Mouse (Mus musculus) MEL (cell line): ENCODE data around the gene Amdhd2. TPM values are rescaled to one million over a fixed set of nuclear protein-coding genes. Genes with fewer than 3 reads are reported as not detected.

ENCODE experiments used
- DNase-seq: peaks from one replicate; pipeline ENCODE4 v3.0.0; 2011; ENCODE audit warnings: low read depth, low spot score
- H3K27ac ChIP-seq: 2 replicates; pipeline ENCODE4 v1.5.1; 2012; ENCODE audit warnings: low read depth, mild to moderate bottlenecking, control low read depth, low read length, moderate library complexity; ENCODE audit not compliant: control insufficient read depth
- H3K27me3 ChIP-seq, 2 experiments: fragments of 150-350 bp in 1 of 2; sonication (generic) in 1 of 2; 2 replicates each; pipeline ENCODE4 v1.6.1; 2012; ENCODE audit warnings: low read length in 2 of 2, mild to moderate bottlenecking in 2 of 2, improper control_type of control experiment in 1 of 2, moderate library complexity in 1 of 2; ENCODE audit not compliant: insufficient read depth in 2 of 2, control insufficient read depth in 1 of 2
- H3K36me3 ChIP-seq, 2 experiments: 2 replicates each; pipeline ENCODE4 v1.6.1; 2012 to 2014; ENCODE audit warnings: low read length in 2 of 2, improper control_type of control experiment in 1 of 2, inconsistent platforms in 1 of 2, mild to moderate bottlenecking in 1 of 2; ENCODE audit not compliant: insufficient read depth in 2 of 2, control insufficient read depth in 1 of 2
- H3K4me1 ChIP-seq, 2 experiments: fragments of 150-350 bp in 1 of 2; sonication (generic) in 1 of 2; 2 replicates each; pipeline ENCODE4 v1.6.1; 2012; ENCODE audit warnings: low read length in 2 of 2, improper control_type of control experiment in 1 of 2, mild to moderate bottlenecking in 1 of 2; ENCODE audit not compliant: insufficient read depth in 2 of 2, control insufficient read depth in 1 of 2
- H3K4me3 ChIP-seq, 2 experiments: fragments of 150-350 bp in 1 of 2; sonication (generic) in 1 of 2; 2 replicates each; pipeline ENCODE4 v1.5.1; 2012; ENCODE audit warnings: low read depth in 2 of 2, low read length in 2 of 2, mild to moderate bottlenecking in 2 of 2, moderate library complexity in 2 of 2, control low read depth in 1 of 2, improper control_type of control experiment in 1 of 2; ENCODE audit not compliant: control insufficient read depth in 1 of 2, insufficient read depth in 1 of 2
- H3K79me2 ChIP-seq: 2 replicates; pipeline ENCODE4 v1.6.1; 2012; ENCODE audit warnings: mild to moderate bottlenecking, low read length, moderate library complexity; ENCODE audit not compliant: control insufficient read depth, poor library complexity, insufficient read depth
- H3K9ac ChIP-seq: 2 replicates; pipeline ENCODE4 v1.6.1; 2012; ENCODE audit warnings: low read depth, mild to moderate bottlenecking, control low read depth, low read length, moderate library complexity; ENCODE audit not compliant: control insufficient read depth, poor library complexity, severe bottlenecking
- H3K9me3 ChIP-seq: fragments of 150-350 bp; sonication (generic); replicated peaks from 2 replicates; pipeline ENCODE4 v1.6.1; 2012; ENCODE audit warnings: mild to moderate bottlenecking, low read length, improper control_type of control experiment, moderate library complexity; ENCODE audit not compliant: insufficient read depth
- BHLHE40 ChIP-seq: IDR thresholded peaks from 2 replicates; pipeline ENCODE4 v1.6.1; 2012; ENCODE audit warnings: low read depth, mild to moderate bottlenecking, inconsistent platforms, low read length, improper control_type of control experiment, borderline replicate concordance
- CHD1 ChIP-seq: IDR thresholded peaks from 2 replicates; pipeline ENCODE4 v1.6.1; 2012; ENCODE audit warnings: low read depth, mild to moderate bottlenecking, inconsistent platforms, low read length, improper control_type of control experiment
- CHD2 ChIP-seq: IDR thresholded peaks from 2 replicates; pipeline ENCODE4 v1.6.1; 2011; ENCODE audit warnings: low read length, improper control_type of control experiment
- CTCF ChIP-seq, 3 experiments: IDR thresholded peaks in 2 of 3; conservative IDR thresholded peaks in 1 of 3; 2 replicates each; pipeline ENCODE4 v1.5.1; 2011 to 2012; ENCODE audit warnings: low read length in 3 of 3, low read depth in 2 of 3, mild to moderate bottlenecking in 2 of 3, improper control_type of control experiment in 1 of 3, inconsistent platforms in 1 of 3, mixed read lengths in 1 of 3, moderate library complexity in 1 of 3; ENCODE audit not compliant: control insufficient read depth in 1 of 3, insufficient read depth in 1 of 3, poor library complexity in 1 of 3, severe bottlenecking in 1 of 3
- E2F4 ChIP-seq: IDR thresholded peaks from 2 replicates; pipeline ENCODE4 v1.6.1; 2011; ENCODE audit warnings: low read depth, low read length, improper control_type of control experiment, borderline replicate concordance
- ELF1 ChIP-seq: IDR thresholded peaks from 2 replicates; pipeline ENCODE4 v1.6.1; 2014; ENCODE audit warnings: low read depth, mild to moderate bottlenecking, inconsistent platforms, low read length, improper control_type of control experiment, moderate library complexity
- EP300 ChIP-seq, 2 experiments: IDR thresholded peaks; 2 replicates each; pipeline ENCODE4 v1.6.1; 2011; ENCODE audit warnings: improper control_type of control experiment in 2 of 2, low read length in 2 of 2, low read depth in 1 of 2, mild to moderate bottlenecking in 1 of 2
- ETS1 ChIP-seq: IDR thresholded peaks from 2 replicates; pipeline ENCODE4 v1.6.1; 2012; ENCODE audit warnings: low read depth, mild to moderate bottlenecking, inconsistent platforms, low read length, improper control_type of control experiment, moderate library complexity
- GABPA ChIP-seq: IDR thresholded peaks from 2 replicates; pipeline ENCODE4 v1.6.1; 2012; ENCODE audit warnings: low read depth, mild to moderate bottlenecking, inconsistent platforms, low read length, improper control_type of control experiment, moderate library complexity
- GATA1 ChIP-seq: IDR thresholded peaks from 2 replicates; pipeline ENCODE4 v1.6.1; 2011; ENCODE audit warnings: low read depth, low read length, improper control_type of control experiment
- JUND ChIP-seq: IDR thresholded peaks from 2 replicates; pipeline ENCODE4 v1.6.1; 2011; ENCODE audit warnings: low read depth, mild to moderate bottlenecking, improper control_type of control experiment, low read length
- KAT2A ChIP-seq: conservative IDR thresholded peaks from 2 replicates; pipeline ENCODE4 v1.6.1; 2012; ENCODE audit warnings: low read depth, low read length, improper control_type of control experiment, inconsistent platforms
- MAFK ChIP-seq: IDR thresholded peaks from 2 replicates; pipeline ENCODE4 v1.6.1; 2011; ENCODE audit warnings: low read depth, mild to moderate bottlenecking, low read length, improper control_type of control experiment, borderline replicate concordance
- MAZ ChIP-seq: IDR thresholded peaks from 2 replicates; pipeline ENCODE4 v1.6.1; 2012; ENCODE audit warnings: low read depth, mild to moderate bottlenecking, inconsistent platforms, low read length, improper control_type of control experiment
- MXI1 ChIP-seq: IDR thresholded peaks from 2 replicates; pipeline ENCODE4 v1.6.1; 2011; ENCODE audit warnings: mild to moderate bottlenecking, low read depth, low read length, improper control_type of control experiment
- MYC ChIP-seq: IDR thresholded peaks from 2 replicates; pipeline ENCODE4 v1.6.1; 2011; ENCODE audit warnings: low read depth, mild to moderate bottlenecking, low read length, improper control_type of control experiment, moderate library complexity
- NELFE ChIP-seq: IDR thresholded peaks from 2 replicates; pipeline ENCODE4 v1.6.1; 2011; ENCODE audit warnings: low read depth, low read length, improper control_type of control experiment
- POLR2AphosphoS2 ChIP-seq: IDR thresholded peaks from 2 replicates; pipeline ENCODE4 v1.6.1; 2011; ENCODE audit warnings: low read length, improper control_type of control experiment
- POLR2AphosphoS5 ChIP-seq: IDR thresholded peaks from 2 replicates; pipeline ENCODE4 v1.6.1; 2012; ENCODE audit warnings: low read depth, borderline replicate concordance, mild to moderate bottlenecking, inconsistent platforms, low read length, moderate library complexity, mixed read lengths
- RAD21 ChIP-seq: IDR thresholded peaks from 2 replicates; pipeline ENCODE4 v1.6.1; 2011; ENCODE audit warnings: mild to moderate bottlenecking, low read depth, low read length, improper control_type of control experiment
- RCOR1 ChIP-seq: IDR thresholded peaks from 2 replicates; pipeline ENCODE4 v1.6.1; 2012; ENCODE audit warnings: low read depth, mild to moderate bottlenecking, inconsistent platforms, low read length, improper control_type of control experiment
- SMC3 ChIP-seq: IDR thresholded peaks from 2 replicates; pipeline ENCODE4 v1.6.1; 2011; ENCODE audit warnings: low read depth, low read length, improper control_type of control experiment
- TBP ChIP-seq: IDR thresholded peaks from 2 replicates; pipeline ENCODE4 v1.8.0; 2011; ENCODE audit warnings: low read depth, low read length, improper control_type of control experiment
- TCF12 ChIP-seq: IDR thresholded peaks from 2 replicates; pipeline ENCODE4 v1.6.1; 2014; ENCODE audit warnings: low read depth, mild to moderate bottlenecking, inconsistent platforms, low read length, improper control_type of control experiment, moderate library complexity
- UBTF ChIP-seq: IDR thresholded peaks from 2 replicates; pipeline ENCODE4 v1.6.1; 2012; ENCODE audit warnings: low read depth, mild to moderate bottlenecking, inconsistent platforms, low read length, improper control_type of control experiment, moderate library complexity, borderline replicate concordance; ENCODE audit not compliant: insufficient read depth
- USF1 ChIP-seq: IDR thresholded peaks from 2 replicates; pipeline ENCODE4 v1.6.1; 2014; ENCODE audit warnings: low read depth, mild to moderate bottlenecking, inconsistent platforms, low read length, improper control_type of control experiment, moderate library complexity
- ZNF384 ChIP-seq: IDR thresholded peaks from 2 replicates; pipeline ENCODE4 v1.6.1; 2012; ENCODE audit warnings: low read depth, mild to moderate bottlenecking, inconsistent platforms, low read length, improper control_type of control experiment
- polyA plus RNA-seq, 2 experiments: library from polyadenylated mRNA; stranded (reverse) in 1 of 2; unstranded in 1 of 2; fragments of >175 nt in 1 of 2; fragments of >200 nt in 1 of 2; gene quantifications; 2 replicates each; pipeline versions ENCODE4 v1.2.1 to v1.2.4; 2012; ENCODE audit warnings: low replicate concordance in 2 of 2, low read depth in 1 of 2; ENCODE audit not compliant: insufficient read length in 2 of 2, insufficient read depth in 1 of 2, missing spikeins in 1 of 2
- total RNA-seq: library from RNA; depleted of rRNA; stranded (reverse); fragments of 300-350 nt; gene quantifications from 2 replicates; pipeline ENCODE4 v1.2.3, GENCODE M21; 2012

Amdhd2 gene
- total and polyA plus RNA-seq, 3 experiments = 11.4 to 36.1 TPM; not detected in 1

DNA sequence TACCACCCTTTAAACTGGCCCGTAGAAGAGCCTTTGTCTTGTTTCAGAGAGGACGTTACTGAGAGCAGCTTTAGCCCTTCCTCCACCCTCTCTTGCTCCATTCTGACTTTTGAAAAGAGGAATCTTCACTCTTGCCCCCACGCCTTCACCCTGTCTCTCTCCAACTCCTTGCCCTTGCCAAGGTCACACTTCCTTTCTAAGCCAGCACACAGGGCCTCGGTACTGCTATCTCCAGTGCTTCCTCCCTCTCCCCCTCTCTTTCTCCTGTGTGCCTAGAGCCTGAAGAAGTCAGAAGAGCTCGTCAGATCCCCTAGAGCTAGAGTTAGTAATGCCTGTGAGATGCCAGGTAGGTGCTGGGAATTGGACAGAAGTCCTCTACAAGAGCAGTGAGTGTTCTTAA is 7.2 kb upstream of the Amdhd2 start (continued):
- TF ChIP-seq BHLHE40 (peak; percentile 46; the same call in 1 of the 2 replicates), ZNF384 (no peak), UBTF (no peak), JUND (no peak), TCF12 (0 out of 2 replicates have a peak, but pooled peaks have one; percentile 6), NELFE (peak; percentile 31; the same call in 1 of the 2 replicates), MXI1 (peak; percentile 60), CHD2 (no peak), TBP (no peak), ELF1 (no peak)

DNA sequence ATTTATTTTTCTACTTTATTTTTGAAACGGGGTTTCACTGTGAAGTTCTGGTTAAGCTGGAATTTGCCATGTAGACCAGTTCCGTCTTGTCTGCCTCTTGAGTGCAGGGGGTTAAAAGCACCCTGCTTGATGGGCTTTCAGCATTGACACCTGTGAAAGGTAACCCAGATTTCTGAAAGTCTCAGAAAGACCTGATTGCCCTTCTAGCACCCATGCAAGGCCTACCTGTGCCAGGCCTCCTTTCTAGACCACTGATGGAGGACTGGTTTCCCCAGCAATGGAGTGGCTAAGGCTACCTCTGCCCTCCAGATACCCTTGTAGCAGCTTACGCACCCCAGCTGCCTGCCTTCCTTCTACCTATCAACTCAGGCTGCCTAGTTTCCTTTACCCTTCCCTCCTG is 6.6 kb upstream of the Amdhd2 start:
- peak; percentile 48 for DNase-seq
- H3K27ac ChIP-seq = peak overlapping the region; percentile 97
- H3K4me1 ChIP-seq = peaks cover 11 to 33% of the 10 kb centered on the region in 2 experiments
- no peaks in the 10 kb centered on the region for H3K9me3 ChIP-seq
- no peaks in the 10 kb centered on the region for H3K27me3 ChIP-seq
- H3K36me3 ChIP-seq = peaks cover 4 to 28% of the 10 kb centered on the region in 2 experiments
- TF ChIP-seq MAZ = no peak
- no peak for TF ChIP-seq SMC3
- TF ChIP-seq EP300 (IDR thresholded peaks at IDR 0.05; ENCODE audit: low read depth in 1 of 2, low read length in 2 of 2) = no peak
- no peak for TF ChIP-seq KAT2A
- peak; percentile 10; the same call in 1 of the 2 replicates for TF ChIP-seq MXI1
- TF ChIP-seq GATA1 = no peak
- TF ChIP-seq NELFE = no peak
- peak overlapping the region; percentile 81 to 88 for H3K4me3 ChIP-seq
- peak overlapping the region; percentile 96 for H3K9ac ChIP-seq
- H3K79me2 ChIP-seq = peaks cover 34% of the 10 kb centered on the region

DNA sequence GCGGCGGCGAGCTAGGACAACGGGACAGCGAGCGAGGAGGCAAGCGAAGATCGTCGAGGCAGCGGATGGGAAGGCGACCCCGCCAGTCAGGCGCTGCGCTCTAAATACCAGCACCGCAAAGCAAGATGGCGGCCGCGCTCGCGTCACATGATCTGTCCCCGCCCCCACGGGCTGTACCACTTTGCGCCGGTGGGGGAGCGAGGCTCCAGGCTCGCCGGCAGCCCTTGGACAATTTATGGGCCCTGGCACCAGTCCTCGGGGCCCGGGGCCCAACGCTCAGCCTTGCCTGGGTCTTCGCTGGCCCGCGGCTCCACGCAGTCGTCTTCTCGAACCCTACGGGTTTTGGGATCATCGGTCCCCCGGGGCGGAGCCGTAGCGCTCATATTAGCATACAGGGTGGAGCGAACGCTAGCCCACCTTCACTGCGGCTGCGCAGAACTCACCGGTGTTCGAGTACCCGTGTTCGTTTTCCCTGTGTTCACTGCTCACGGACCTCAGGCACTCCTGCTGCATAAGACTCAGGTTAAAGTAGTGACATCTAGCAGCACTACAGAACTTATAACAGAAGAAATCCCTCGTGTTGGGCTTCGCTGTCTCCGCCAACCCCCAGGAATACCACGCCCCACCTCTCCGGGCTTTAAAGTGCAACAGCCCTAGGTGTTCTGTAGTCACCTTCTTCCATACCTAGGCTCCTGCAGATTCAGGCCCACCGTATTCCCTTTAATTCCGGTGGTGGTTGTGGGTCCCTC is 5.9 kb upstream of the Amdhd2 start, which contains the start of gene Atp6v0c:
Atp6v0c (minus strand) TSS at position 386 of the 749 bp plus-strand sequence.
- Histone ChIP-seq H3K27ac (peak within 1 kb of the TSS; percentile 97), H3K79me2 (peaks cover 34% of the 10 kb centered on the region), H3K9ac (peak within 1 kb of the TSS; percentile 96), H3K36me3 (peaks cover 4 to 28% of the 10 kb centered on the region in 2 experiments), H3K27me3 (no peaks in the 10 kb centered on the region), H3K4me3 (peak within 1 kb of the TSS; percentile 81 to 88), H3K4me1 (peaks cover 11 to 33% of the 10 kb centered on the region in 2 experiments), H3K9me3 (no peaks in the 10 kb centered on the region)
- peak; percentile 96 for DNase-seq
- peak; percentile 99 for TF ChIP-seq CHD1
- TF ChIP-seq MAFK = no peak
- TF ChIP-seq MYC = no peak
- TF ChIP-seq GABPA = no peak
- TF ChIP-seq GATA1 = no peak
- TF ChIP-seq E2F4 = no peak
- no peak for TF ChIP-seq CTCF (IDR thresholded peaks at IDR 0.05 in 2 of 3, conservative IDR thresholded peaks at IDR 0.05 in 1 of 3; ENCODE audit: control insufficient read depth in 1 of 3, insufficient read depth in 1 of 3, low read depth in 2 of 3, low read length in 3 of 3, poor library complexity in 1 of 3, severe bottlenecking in 1 of 3)
- no peak for TF ChIP-seq RAD21
- peak; percentile 94 for TF ChIP-seq POLR2AphosphoS2
- no peak for TF ChIP-seq BHLHE40
- TF ChIP-seq RCOR1 = no peak
- peak; percentile 94 for TF ChIP-seq USF1
- TF ChIP-seq MAZ = no peak; the same call in 1 of the 2 replicates
- peak; percentile 74 for TF ChIP-seq NELFE
- TF ChIP-seq POLR2AphosphoS5 = no peak
- peak; percentile 33 for TF ChIP-seq TCF12
- TF ChIP-seq ZNF384 = no peak
- TF ChIP-seq KAT2A = no peak
- TF ChIP-seq JUND = no peak
- TF ChIP-seq ETS1 = no peak
- no peak for TF ChIP-seq MXI1
